In the genomic region with DNA sequence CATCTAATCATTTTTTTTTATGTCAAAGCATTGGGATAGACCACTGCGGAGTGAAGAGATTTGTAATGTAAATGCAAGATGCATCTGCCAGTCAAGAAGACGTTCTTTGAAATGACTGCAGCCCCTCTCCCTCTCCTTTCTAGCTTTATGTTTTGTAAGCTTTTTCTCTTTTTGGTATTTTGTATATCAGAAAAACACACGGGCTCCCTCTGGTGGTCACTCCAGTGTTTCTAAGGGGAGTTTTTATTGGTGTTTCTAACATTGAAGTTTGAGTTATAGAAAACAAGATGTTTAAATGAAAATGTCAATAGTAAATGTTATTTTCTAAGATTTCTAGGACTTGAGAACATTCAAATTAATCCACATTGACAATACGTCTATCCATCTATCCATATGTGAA, we compare ENCODE assay signal across 8 mouse cellular contexts.
DNase-seq lines count a peak whose midpoint lies in the region; TF ChIP-seq lines count a peak whose summit lies in the region.

No protein-coding gene starts in this region.

- intact Hi-C loops in heart, adult 2 months (cut with DNase I): loop anchor here (1.0 to 2.0 kb wide), 3 partner anchors 34 to 111 kb away; no protein-coding TSS in a partner anchor

- peak; percentile 93 for TF ChIP-seq CTCF in heart, adult 2 months (IDR thresholded peaks at IDR 0.05)

- H3K79me2 ChIP-seq in heart, adult 2 months (replicated peaks; ENCODE audit: control insufficient read depth, insufficient read depth, low read length): no peaks in the 10 kb centered on the region

- no peaks in the 10 kb centered on the region for H3K27me3 ChIP-seq in heart, adult 2 months (ENCODE audit: control insufficient read depth, insufficient read depth, low read length)
- H3K27me3 ChIP-seq in embryonic facial prominence, embryonic 10.5 days (replicated peaks; ENCODE audit: low read depth, poor library complexity, severe bottlenecking): no peaks in the 10 kb centered on the region

- WGBS in heart, adult 2 months: 25% methylated on average over 4 of the region's 4 CpGs
- 29% methylated on average over 4 of the region's 4 CpGs for WGBS in embryonic facial prominence, embryonic 10.5 days

- peak overlapping the region; percentile 24; the same call in 1 of the 2 replicates for H3K4me3 ChIP-seq in heart, adult 2 months
- H3K4me3 ChIP-seq in embryonic facial prominence, embryonic 10.5 days: no peak overlapping the region

- DNase-seq in heart, adult 2 months: peak; percentile 38 to 72
- DNase-seq in heart, adult 11 months: no peak
- DNase-seq in 416B (ENCODE audit: low read depth) (peak; percentile 70), ZHBTc4 (ENCODE audit: low read depth, low spot score) (peak; percentile 46)
- DNase-seq in embryonic facial prominence, embryonic 10.5 days (ENCODE audit: low spot score): peak; percentile 58
- peak; percentile 85 to 87 for DNase-seq in kidney, postnatal 4 days
- DNase-seq in mesoderm, embryonic 11.5 days (ENCODE audit: low read depth, low spot score): peak; percentile 62
- peak; percentile 68 for DNase-seq in urinary bladder, postnatal 25 days (ENCODE audit: low spot score)

- H3K9me3 ChIP-seq in embryonic facial prominence, embryonic 10.5 days: no peaks in the 10 kb centered on the region

- no peak overlapping the region for H3K9ac ChIP-seq in heart, adult 2 months (ENCODE audit: low read depth, low read length)

- peaks cover 2% of the 10 kb centered on the region; the same call in 1 of the 2 replicates for H3K36me3 ChIP-seq in heart, adult 2 months (ENCODE audit: control insufficient read depth, insufficient read depth, low read length)
- no peaks in the 10 kb centered on the region for H3K36me3 ChIP-seq in embryonic facial prominence, embryonic 10.5 days (replicated peaks)

- TF ChIP-seq EP300 in heart, adult 2 months (IDR thresholded peaks at IDR 0.05; ENCODE audit: insufficient read depth, low read depth, low read length): no peak

- peak overlapping the region; percentile 54 for H3K27ac ChIP-seq in heart, adult 2 months
- no peak overlapping the region for H3K27ac ChIP-seq in embryonic facial prominence, embryonic 10.5 days (replicated peaks)

- H3K4me1 ChIP-seq in heart, adult 2 months (ENCODE audit: control insufficient read depth, insufficient read depth, low read length): peaks cover 3% of the 10 kb centered on the region; the same call in 1 of the 2 replicates
- H3K4me1 ChIP-seq in embryonic facial prominence, embryonic 10.5 days: peaks cover 6% of the 10 kb centered on the region

- TF ChIP-seq POLR2A in heart, adult 2 months (IDR thresholded peaks at IDR 0.05; ENCODE audit: insufficient read depth, low read depth, low read length): no peak
